8 mouse cellular contexts compared by ENCODE assay signal in the genomic region with DNA sequence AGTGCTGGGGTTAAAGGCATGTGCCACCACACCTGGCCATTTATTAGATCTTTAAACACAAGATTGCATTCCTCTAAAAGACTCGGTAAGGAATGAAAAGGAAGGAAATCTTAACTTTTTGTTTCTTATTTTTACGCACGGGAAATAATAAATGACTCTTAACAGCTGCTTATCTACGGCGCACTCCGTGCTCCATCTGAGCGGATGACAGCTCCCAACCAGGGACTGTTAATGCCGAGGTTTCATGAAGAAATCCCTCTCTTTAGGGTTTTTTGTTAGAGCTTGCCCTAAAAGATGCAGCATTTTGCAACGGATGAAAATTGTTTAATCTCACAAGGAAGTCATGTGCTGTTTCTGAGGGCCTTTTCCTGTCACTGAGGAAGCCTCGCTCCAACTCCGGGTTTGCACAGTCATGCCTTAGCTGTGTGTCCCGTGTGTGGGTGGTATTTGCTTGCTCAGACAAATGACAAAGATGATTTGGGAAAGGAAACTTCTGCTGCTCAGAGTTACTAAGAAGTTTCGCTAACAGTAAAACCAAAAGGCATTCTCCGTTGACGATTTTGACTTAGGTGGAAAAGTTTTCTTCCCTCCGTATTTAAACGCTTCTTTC. TPM values are rescaled to one million over a fixed set of nuclear protein-coding genes. Genes with fewer than 3 reads are reported as not detected.
DNase-seq lines count a peak whose midpoint lies in the region; ATAC-seq lines count a peak whose summit lies in the region.

No protein-coding gene starts in this region.

- peak overlapping the region; percentile 38 for H3K4me2 ChIP-seq in kidney, embryonic 15.5 days
- H3K4me2 ChIP-seq in hindbrain, embryonic 11.5 days (replicated peaks; ENCODE audit: low read depth, low read length), result no peak overlapping the region

- peaks cover 89% of the 10 kb centered on the region for H3K79me2 ChIP-seq in macrophage (ENCODE audit: inconsistent target)

- peak; percentile 48 to 70 for DNase-seq in heart, adult 18-20 months
- DNase-seq in heart, embryonic 10.5 days (ENCODE audit: low spot score), result no peak
- DNase-seq in c-Kit-positive CD71-positive TER-119-negative erythroid progenitor cells, embryonic 14.5 days (ENCODE audit: low read depth), result peak; percentile 37
- no peak for DNase-seq in hindbrain, embryonic 11.5 days (ENCODE audit: low spot score)
- DNase-seq in frontal cortex, postnatal 10 days (ENCODE audit: low spot score in 2 of 2), result no peak
- DNase-seq in right cerebral cortex, postnatal 10 days (ENCODE audit: low spot score in 2 of 2), result no peak

- H3K27ac ChIP-seq in heart, embryonic 10.5 days, result no peak overlapping the region
- no peak overlapping the region for H3K27ac ChIP-seq in kidney, embryonic 15.5 days
- peak overlapping the region; percentile 97 for H3K27ac ChIP-seq in macrophage
- no peak overlapping the region for H3K27ac ChIP-seq in hindbrain, embryonic 11.5 days (ENCODE audit: low read depth, low read length)

- H3K4me3 ChIP-seq in heart, embryonic 10.5 days, result no peak overlapping the region
- H3K4me3 ChIP-seq in kidney, embryonic 15.5 days (replicated peaks), result no peak overlapping the region
- H3K4me3 ChIP-seq in macrophage (ENCODE audit: inconsistent target), result peak overlapping the region; percentile 16; the same call in 1 of the 2 replicates
- no peak overlapping the region for H3K4me3 ChIP-seq in hindbrain, embryonic 11.5 days (ENCODE audit: low read depth, low read length)

- no peaks in the 10 kb centered on the region for H3K27me3 ChIP-seq in heart, embryonic 10.5 days (ENCODE audit: insufficient read depth, poor library complexity, severe bottlenecking)
- no peaks in the 10 kb centered on the region for H3K27me3 ChIP-seq in kidney, embryonic 15.5 days
- no peaks in the 10 kb centered on the region for H3K27me3 ChIP-seq in hindbrain, embryonic 11.5 days (ENCODE audit: control insufficient read depth, insufficient read depth, low read length)

- WGBS in heart, embryonic 10.5 days, result 74% methylated on average over 17 of the region's 17 CpGs
- WGBS in kidney, embryonic 15.5 days, result 60% methylated on average over 17 of the region's 17 CpGs
- 1% methylated on average over 17 of the region's 17 CpGs for WGBS in macrophage (ENCODE audit: missing documents)
- WGBS in hindbrain, embryonic 11.5 days, result 87% methylated on average over 17 of the region's 17 CpGs

- H3K9me3 ChIP-seq in heart, embryonic 10.5 days, result no peaks in the 10 kb centered on the region
- H3K9me3 ChIP-seq in kidney, embryonic 15.5 days (replicated peaks), result no peaks in the 10 kb centered on the region
- no peaks in the 10 kb centered on the region for H3K9me3 ChIP-seq in hindbrain, embryonic 11.5 days (ENCODE audit: control insufficient read depth, low read length)

- H3K36me3 ChIP-seq in heart, embryonic 10.5 days, result no peaks in the 10 kb centered on the region
- H3K36me3 ChIP-seq in kidney, embryonic 15.5 days, result no peaks in the 10 kb centered on the region
- H3K36me3 ChIP-seq in macrophage (ENCODE audit: inconsistent target), result no peaks in the 10 kb centered on the region
- H3K36me3 ChIP-seq in hindbrain, embryonic 11.5 days (ENCODE audit: control insufficient read depth, insufficient read depth, low read length), result no peaks in the 10 kb centered on the region

- H3K9ac ChIP-seq in kidney, embryonic 15.5 days, result no peak overlapping the region
- no peak overlapping the region for H3K9ac ChIP-seq in hindbrain, embryonic 11.5 days (ENCODE audit: low read depth, low read length)

- no peak for ATAC-seq in kidney, embryonic 15.5 days (replicated peaks; ENCODE audit: low FRiP score)
- ATAC-seq in hindbrain, embryonic 11.5 days (ENCODE audit: low FRiP score), result no peak

- no peaks in the 10 kb centered on the region for H3K4me1 ChIP-seq in heart, embryonic 10.5 days
- no peaks in the 10 kb centered on the region for H3K4me1 ChIP-seq in kidney, embryonic 15.5 days
- no peaks in the 10 kb centered on the region for H3K4me1 ChIP-seq in hindbrain, embryonic 11.5 days (replicated peaks; ENCODE audit: control insufficient read depth, insufficient read depth, low read length)

RNA-seq across cellular contexts. Expression of a gene that starts 13.1 kb away (rescaled TPM):
- under 1 TPM; 0.21 to 0.40 TPM for total RNA-seq in heart, adult 18-20 months (2021)
- 1.8 and 2.6 TPM in 2 replicates for polyA plus RNA-seq in heart, embryonic 10.5 days (2016; fragmentation: Nextera tagmentation; extraction: Ambion mirVana)
- 0.37 and 0.62 TPM in 2 replicates for polyA plus RNA-seq in kidney, embryonic 15.5 days (2015; fragmentation: Nextera tagmentation; extraction: Ambion mirVana)
- total RNA-seq in macrophage (2018; cell fraction: chromatin; rRNA removed), result 100 to 1,000 TPM in 9 of 26 experiments, 10 to 100 TPM in 16, 1 to 10 TPM in 1; 6.9 to 227 (median 68.2) TPM
- total RNA-seq in macrophage (2018; cell fraction: cytosol; rRNA removed), result 100 to 1,000 TPM in 13 of 26 experiments, 10 to 100 TPM in 13; 44.5 to 152 (median 99.2) TPM
- total RNA-seq in macrophage (2018; cell fraction: nucleus; rRNA removed), result 100 to 1,000 TPM in 14 of 26 experiments, 10 to 100 TPM in 12; 42.7 to 338 (median 106) TPM
- 131 to 179 TPM (median 136 TPM) in 3 replicates for polyA plus RNA-seq in macrophage (2018)
- 0.64 and 0.94 TPM in 2 replicates for polyA plus RNA-seq in hindbrain, embryonic 11.5 days (2014; fragmentation: Nextera tagmentation; extraction: Ambion mirVana)

RNA-seq across cellular contexts. Expression of a gene that starts 32.5 kb away (rescaled TPM):
- total RNA-seq in heart, adult 18-20 months (2021), result 10 to 100 TPM in 1 of 2 experiments, 1 to 10 TPM in 1; 9.1 to 11.1 TPM
- polyA plus RNA-seq in heart, embryonic 10.5 days (2016; fragmentation: Nextera tagmentation; extraction: Ambion mirVana), result 26.3 and 26.5 TPM in 2 replicates
- 29.5 and 32.8 TPM in 2 replicates for polyA plus RNA-seq in kidney, embryonic 15.5 days (2015; fragmentation: Nextera tagmentation; extraction: Ambion mirVana)
- 10 to 100 TPM in 23 of 26 experiments, 1 to 10 TPM in 3; 6.4 to 59.2 (median 25.5) TPM for total RNA-seq in macrophage (2018; cell fraction: chromatin; rRNA removed)
- total RNA-seq in macrophage (2018; cell fraction: cytosol; rRNA removed), result 10 to 100 TPM; 13.9 to 34.7 (median 24.2) TPM
- total RNA-seq in macrophage (2018; cell fraction: nucleus; rRNA removed), result 10 to 100 TPM; 11.5 to 61.5 (median 25.2) TPM
- polyA plus RNA-seq in macrophage (2018), result 23.0 to 34.3 TPM (median 27.6 TPM) in 3 replicates
- 29.4 and 32.9 TPM in 2 replicates for polyA plus RNA-seq in hindbrain, embryonic 11.5 days (2014; fragmentation: Nextera tagmentation; extraction: Ambion mirVana)

RNA-seq across cellular contexts. Expression of a gene that starts 32.9 kb away (rescaled TPM):
- total RNA-seq in heart, adult 18-20 months (2021), result not detected
- polyA plus RNA-seq in heart, embryonic 10.5 days (2016; fragmentation: Nextera tagmentation; extraction: Ambion mirVana), result 0.08 TPM in 1 of 2 replicates, not detected in the other
- 0.09 TPM in 1 of 2 replicates, not detected in the other for polyA plus RNA-seq in kidney, embryonic 15.5 days (2015; fragmentation: Nextera tagmentation; extraction: Ambion mirVana)
- total RNA-seq in macrophage (2018; cell fraction: chromatin; rRNA removed), result 10 to 100 TPM in 24 of 26 experiments, 1 to 10 TPM in 2; 2.8 to 45.4 (median 29.6) TPM
- total RNA-seq in macrophage (2018; cell fraction: cytosol; rRNA removed), result 100 to 1,000 TPM in 5 of 26 experiments, 10 to 100 TPM in 21; 44.1 to 143 (median 74.1) TPM
- total RNA-seq in macrophage (2018; cell fraction: nucleus; rRNA removed), result 100 to 1,000 TPM in 2 of 26 experiments, 10 to 100 TPM in 24; 21.2 to 110 (median 60.3) TPM
- 36.9 to 105 TPM (median 66.6 TPM) in 3 replicates for polyA plus RNA-seq in macrophage (2018)
- not detected in 2 replicates for polyA plus RNA-seq in hindbrain, embryonic 11.5 days (2014; fragmentation: Nextera tagmentation; extraction: Ambion mirVana)

RNA-seq across cellular contexts. Expression of a gene that starts 54.5 kb away (rescaled TPM):
- total RNA-seq in heart, adult 18-20 months (2021), result 1 to 10 TPM; 3.6 to 4.5 TPM
- 8.7 and 9.3 TPM in 2 replicates for polyA plus RNA-seq in heart, embryonic 10.5 days (2016; fragmentation: Nextera tagmentation; extraction: Ambion mirVana)
- polyA plus RNA-seq in kidney, embryonic 15.5 days (2015; fragmentation: Nextera tagmentation; extraction: Ambion mirVana), result 10.5 and 11.3 TPM in 2 replicates
- 10 to 100 TPM; 11.7 to 28.5 (median 21.0) TPM for total RNA-seq in macrophage (2018; cell fraction: chromatin; rRNA removed)
- 1 to 10 TPM; 3.7 to 8.9 (median 6.0) TPM for total RNA-seq in macrophage (2018; cell fraction: cytosol; rRNA removed)
- 10 to 100 TPM in 25 of 26 experiments, 1 to 10 TPM in 1; 10.0 to 32.5 (median 15.5) TPM for total RNA-seq in macrophage (2018; cell fraction: nucleus; rRNA removed)
- polyA plus RNA-seq in macrophage (2018), result 7.2 to 8.6 TPM (median 7.6 TPM) in 3 replicates
- polyA plus RNA-seq in hindbrain, embryonic 11.5 days (2014; fragmentation: Nextera tagmentation; extraction: Ambion mirVana), result 10.6 and 13.1 TPM in 2 replicates

Comparison
In these comparisons a context has a peak if more than half of its experiments do, and no peak if none do; other contexts are left out.
1. DNase-seq: peak in heart, adult 18-20 months (2 of 2) and c-Kit-positive CD71-positive TER-119-negative erythroid progenitor cells, embryonic 14.5 days (single experiment); none in heart, embryonic 10.5 days (single experiment), hindbrain, embryonic 11.5 days (single experiment), frontal cortex, postnatal 10 days (0 of 2) and right cerebral cortex, postnatal 10 days (0 of 2).
2. RNA of a gene that starts 13.1 kb away (polyA plus RNA-seq): 131 to 179 TPM in macrophage; 1.8 to 2.6 TPM in heart, embryonic 10.5 days, 0.64 to 0.94 TPM in hindbrain, embryonic 11.5 days and 0.37 to 0.62 TPM in kidney, embryonic 15.5 days; every median in the first group is over 10 times any median in the second.
3. RNA of a gene that starts 32.9 kb away (polyA plus RNA-seq): 36.9 to 105 TPM in macrophage; 0.08 TPM in heart, embryonic 10.5 days, 0.09 TPM in kidney, embryonic 15.5 days and not detected in hindbrain, embryonic 11.5 days; every median in the first group is over 10 times any median in the second.